Mouse (Mus musculus): Measurements from ENCODE around the gene Lmna. TPM values are rescaled to one million over a fixed set of nuclear protein-coding genes. Genes with fewer than 3 reads are reported as not detected.

Gene Lmna
- total and polyA plus RNA-seq, 3 experiments, result 128 to 388 (median 302) TPM

DNA sequence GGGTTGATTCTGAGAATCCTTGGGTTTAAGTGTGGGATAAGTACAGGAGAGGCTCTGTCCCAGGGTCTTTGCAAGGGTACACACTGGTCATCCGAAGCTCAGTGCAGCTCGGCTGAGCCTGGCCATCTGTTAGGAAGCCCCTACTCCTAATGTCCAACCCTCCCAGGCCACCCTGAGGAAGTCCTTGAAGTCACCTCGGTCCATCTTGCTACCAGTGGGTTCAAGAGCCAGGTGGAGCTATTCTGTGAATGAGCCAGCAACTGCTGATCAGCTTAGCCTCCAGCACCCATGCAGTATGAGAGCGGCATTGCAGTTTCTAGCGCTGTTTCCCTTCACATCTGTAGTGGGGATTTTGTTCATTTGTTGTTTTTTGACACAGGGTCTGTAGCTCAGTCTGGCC, 30.3 kb upstream of the Lmna start:
- H3K79me2 ChIP-seq (ENCODE audit: control insufficient read depth, insufficient read depth, low read length, poor library complexity), result no peaks in the 10 kb centered on the region; the same call in 1 of the 2 replicates
- H3K9me3 ChIP-seq (replicated peaks; ENCODE audit: insufficient read depth, low read length), result no peaks in the 10 kb centered on the region
- no peak overlapping the region for H3K4me3 ChIP-seq (ENCODE audit: control insufficient read depth in 1 of 2, insufficient read depth in 1 of 2, low read depth in 2 of 2, low read length in 2 of 2)
- peaks cover 0 to 10% of the 10 kb centered on the region in 2 experiments; a peak in 2 of 4 replicates for H3K36me3 ChIP-seq (ENCODE audit: control insufficient read depth in 1 of 2, insufficient read depth in 2 of 2, low read length in 2 of 2)
- DNase-seq (ENCODE audit: low read depth, low spot score), result no peak
- H3K27ac ChIP-seq (ENCODE audit: control insufficient read depth, low read depth, low read length), result no peak overlapping the region
- H3K27me3 ChIP-seq (ENCODE audit: control insufficient read depth in 1 of 2, insufficient read depth in 2 of 2, low read length in 2 of 2), result no peaks in the 10 kb centered on the region
- TF ChIP-seq EP300 (IDR thresholded peaks at IDR 0.05; ENCODE audit: low read depth in 1 of 2, low read length in 2 of 2) (no peak), TAL1 (IDR thresholded peaks at IDR 0.05; ENCODE audit: low read length) (no peak), TCF12 (IDR thresholded peaks at IDR 0.05; ENCODE audit: low read depth, low read length) (no peak), E2F4 (IDR thresholded peaks at IDR 0.05; ENCODE audit: borderline replicate concordance, low read depth, low read length) (no peak), ZMIZ1 (IDR thresholded peaks at IDR 0.05; ENCODE audit: low read depth, low read length) (no peak)
- H3K4me1 ChIP-seq (ENCODE audit: control insufficient read depth in 1 of 2, insufficient read depth in 2 of 2, low read length in 2 of 2), result peaks cover 9 to 11% of the 10 kb centered on the region in 2 experiments
- no peak overlapping the region for H3K9ac ChIP-seq (ENCODE audit: control insufficient read depth, low read depth, low read length, poor library complexity, severe bottlenecking)

DNA sequence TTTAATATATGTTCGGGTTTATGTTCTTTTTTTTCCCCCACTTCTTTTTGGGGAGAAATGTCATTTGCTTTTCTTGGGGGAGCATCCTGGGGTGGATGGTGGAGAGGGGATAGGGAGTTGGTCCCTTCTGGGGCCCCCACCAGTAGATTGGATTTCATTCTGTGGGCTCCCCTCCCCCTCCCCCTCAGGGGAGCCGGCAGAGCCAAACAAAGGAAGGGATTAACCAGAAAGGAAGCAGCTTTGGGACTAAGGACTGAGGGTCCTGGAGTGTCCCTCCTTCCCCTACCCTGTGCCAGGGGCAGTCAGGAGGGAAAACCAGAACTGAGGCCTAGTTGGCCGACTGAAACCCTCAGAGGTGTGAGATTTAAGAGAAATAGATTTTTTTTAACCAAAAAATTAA, 29.6 kb upstream of the Lmna start:
- Histone ChIP-seq H3K27ac (ENCODE audit: control insufficient read depth, low read depth, low read length) (no peak overlapping the region), H3K27me3 (ENCODE audit: control insufficient read depth in 1 of 2, insufficient read depth in 2 of 2, low read length in 2 of 2) (no peaks in the 10 kb centered on the region), H3K4me1 (ENCODE audit: control insufficient read depth in 1 of 2, insufficient read depth in 2 of 2, low read length in 2 of 2) (peaks cover 5 to 6% of the 10 kb centered on the region in 2 experiments), H3K9me3 (replicated peaks; ENCODE audit: insufficient read depth, low read length) (no peaks in the 10 kb centered on the region), H3K9ac (ENCODE audit: control insufficient read depth, low read depth, low read length, poor library complexity, severe bottlenecking) (no peak overlapping the region), H3K36me3 (ENCODE audit: control insufficient read depth in 1 of 2, insufficient read depth in 2 of 2, low read length in 2 of 2) (peaks cover 0 to 9% of the 10 kb centered on the region in 2 experiments; a peak in 2 of 4 replicates), H3K79me2 (ENCODE audit: control insufficient read depth, insufficient read depth, low read length, poor library complexity) (no peaks in the 10 kb centered on the region; the same call in 1 of the 2 replicates), H3K4me3 (ENCODE audit: control insufficient read depth in 1 of 2, insufficient read depth in 1 of 2, low read depth in 2 of 2, low read length in 2 of 2) (no peak overlapping the region)
- TF ChIP-seq CHD1 (IDR thresholded peaks at IDR 0.05; ENCODE audit: low read depth, low read length) (no peak), NRF1 (IDR thresholded peaks at IDR 0.05; ENCODE audit: insufficient read depth, low read depth, low read length, poor library complexity, severe bottlenecking) (no peak), SIN3A (IDR thresholded peaks at IDR 0.05; ENCODE audit: low read length) (no peak), MXI1 (IDR thresholded peaks at IDR 0.05; ENCODE audit: low read depth, low read length) (no peak), NELFE (IDR thresholded peaks at IDR 0.05; ENCODE audit: low read depth, low read length) (no peak), BHLHE40 (IDR thresholded peaks at IDR 0.05; ENCODE audit: borderline replicate concordance, low read depth, low read length) (no peak), RCOR1 (IDR thresholded peaks at IDR 0.05; ENCODE audit: low read depth, low read length) (no peak), MAX (IDR thresholded peaks at IDR 0.05; ENCODE audit: low read length) (no peak), HCFC1 (IDR thresholded peaks at IDR 0.05; ENCODE audit: low read depth, low read length) (no peak), EP300 (IDR thresholded peaks at IDR 0.05; ENCODE audit: low read depth in 1 of 2, low read length in 2 of 2) (no peak), MYB (IDR thresholded peaks at IDR 0.05; ENCODE audit: low read depth, low read length) (no peak)
- no peak for DNase-seq (ENCODE audit: low read depth, low spot score)

Data from MEL (cell line).